Mouse (Mus musculus) intestine, postnatal 0 days (tissue): Measurements from ENCODE around the gene Adamts7. TPM values are rescaled to one million over a fixed set of nuclear protein-coding genes. Genes with fewer than 3 reads are reported as not detected.
A peak's percentile ranks its signal among the peaks of the same experiment; 100 is the strongest.

Experiments
- ATAC-seq: fragments of 200-750 bp; cut with Nextera tagmentation; 2 replicates; pipeline ENCODE4 v1.8.0; 2017; ENCODE audit warnings: mild to moderate bottlenecking, moderate TSS enrichment, moderate library complexity
- H3K27ac ChIP-seq: fragments of 300-500 bp; sonication (generic); 2 replicates; pipeline ENCODE4 v1.5.1; 2014; ENCODE audit warnings: mild to moderate bottlenecking, low read depth, low read length, moderate library complexity
- H3K27me3 ChIP-seq: fragments of 300-500 bp; sonication (generic); replicated peaks from 2 replicates; pipeline ENCODE4 v1.6.1; 2014; ENCODE audit warnings: low read length, mixed read lengths; ENCODE audit not compliant: control insufficient read depth, insufficient read depth
- H3K36me3 ChIP-seq: fragments of 300-500 bp; sonication (generic); 2 replicates; pipeline ENCODE4 v1.6.1; 2014; ENCODE audit warnings: mild to moderate bottlenecking, moderate library complexity; ENCODE audit not compliant: control insufficient read depth, insufficient read depth
- H3K4me1 ChIP-seq: fragments of 300-500 bp; sonication (generic); replicated peaks from 2 replicates; pipeline ENCODE4 v1.6.1; 2014; ENCODE audit warnings: antibody characterized with exemption, low read length, mixed read lengths; ENCODE audit not compliant: control insufficient read depth, insufficient read depth
- H3K4me2 ChIP-seq: fragments of 300-500 bp; sonication (generic); replicated peaks from 2 replicates; pipeline ENCODE4 v1.6.1; 2014; ENCODE audit warnings: low read depth, mild to moderate bottlenecking, moderate library complexity
- H3K4me3 ChIP-seq: fragments of 300-500 bp; sonication (generic); 2 replicates; pipeline ENCODE4 v1.5.1; 2014; ENCODE audit warnings: low read depth, low read length
- H3K9ac ChIP-seq: fragments of 300-500 bp; sonication (generic); 2 replicates; pipeline ENCODE4 v1.6.1; 2014; ENCODE audit warnings: mild to moderate bottlenecking, low read depth, low read length
- H3K9me3 ChIP-seq: fragments of 300-500 bp; sonication (generic); 2 replicates; pipeline ENCODE4 v1.6.1; 2016; ENCODE audit warnings: mixed run types; ENCODE audit not compliant: control insufficient read depth
- CTCF ChIP-seq: sonication (generic); IDR thresholded peaks from 2 replicates; pipeline ENCODE4 v1.5.1; 2016; ENCODE audit warnings: low read depth, mild to moderate bottlenecking, control low read depth, antibody characterized with exemption, moderate library complexity
- WGBS: fragments of 180-500 bp; shearing (Covaris S2); extraction: QIAGEN DNeasy Blood & Tissue Kit; methylation state at CpG from one replicate; pipeline ENCODE4 v1.1.7; 2014; 5-methylcytosine and 5-hydroxymethylcytosine counted together
- polyA plus RNA-seq: library from polyadenylated mRNA; unstranded; fragments of >200 nt; fragmentation: Nextera tagmentation; extraction: Ambion mirVana; gene quantifications from 2 replicates; pipeline ENCODE4 v1.2.1, GENCODE M21; 2015

The Adamts7 gene
- polyA plus RNA-seq, 1 experiment from 2014 or later: 2.5 TPM

DNA sequence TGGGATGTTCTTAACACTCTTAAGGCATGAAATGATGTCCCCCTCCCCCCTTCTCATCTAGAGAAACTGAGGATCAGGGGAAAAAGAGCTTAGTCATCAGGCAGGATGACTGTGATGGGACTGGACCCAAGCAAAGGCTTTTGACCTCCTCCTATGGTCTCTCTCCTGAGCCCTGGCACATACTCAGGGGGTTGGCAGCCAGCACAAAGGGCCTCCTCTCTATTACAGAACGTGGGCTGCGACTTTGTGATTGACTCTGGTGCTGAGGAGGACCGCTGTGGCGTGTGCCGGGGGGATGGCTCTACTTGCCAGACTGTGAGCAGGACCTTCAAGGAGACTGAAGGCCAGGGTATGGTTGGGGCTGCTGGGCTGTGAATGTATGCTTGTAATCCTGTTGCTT lies 26.5 kb downstream of the Adamts7 start:
- Histone ChIP-seq H3K36me3 (no peaks in the 10 kb centered on the region; the same call in 1 of the 2 replicates), H3K9ac (no peak overlapping the region), H3K9me3 (no peaks in the 10 kb centered on the region), H3K4me2 (no peak overlapping the region), H3K4me3 (no peak overlapping the region), H3K4me1 (0 out of 2 replicates have a peak, but pooled peaks cover 3% of the 10 kb centered on the region), H3K27ac (no peak overlapping the region), H3K27me3 (no peaks in the 10 kb centered on the region)
- no peak for TF ChIP-seq CTCF
- ATAC-seq: no peak
- WGBS: 85% methylated on average over 5 of the region's 5 CpGs

DNA sequence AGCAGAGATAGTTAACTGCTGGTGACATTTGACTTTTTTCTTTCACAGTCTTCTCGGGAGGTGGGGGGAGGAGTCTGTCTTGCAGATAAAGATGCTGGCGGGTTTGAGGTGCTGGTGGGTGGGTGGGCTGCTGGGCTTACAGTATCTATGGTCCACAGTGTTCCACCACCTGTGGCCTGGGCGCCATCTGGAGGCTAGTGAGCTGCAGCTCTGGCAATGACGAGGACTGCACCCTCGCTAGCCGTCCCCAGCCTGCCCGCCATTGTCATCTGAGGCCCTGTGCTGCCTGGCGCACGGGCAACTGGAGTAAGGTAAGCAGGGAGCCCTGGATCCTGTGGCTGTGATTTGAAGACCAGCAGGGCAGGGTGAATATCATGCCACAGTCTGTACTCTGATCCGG lies 32.1 kb downstream of the Adamts7 start:
- Histone ChIP-seq H3K27me3 (no peaks in the 10 kb centered on the region), H3K4me3 (no peak overlapping the region), H3K36me3 (no peaks in the 10 kb centered on the region; the same call in 1 of the 2 replicates), H3K27ac (no peak overlapping the region), H3K4me1 (no peaks in the 10 kb centered on the region), H3K9me3 (no peaks in the 10 kb centered on the region), H3K9ac (no peak overlapping the region), H3K4me2 (no peak overlapping the region)
- no peak for ATAC-seq
- 83% methylated on average over 10 of the region's 10 CpGs for WGBS
- peak; percentile 41 for TF ChIP-seq CTCF

- Histone ChIP-seq H3K9me3 (no peaks in the 10 kb centered on the region), H3K36me3 (peaks cover 5% of the 10 kb centered on the region; the same call in 1 of the 2 replicates), H3K4me3 (no peak overlapping the region), H3K4me1 (no peaks in the 10 kb centered on the region), H3K9ac (no peak overlapping the region), H3K27me3 (no peaks in the 10 kb centered on the region), H3K27ac (no peak overlapping the region), H3K4me2 (no peak overlapping the region)
- peak; percentile 68 for ATAC-seq
- 55% methylated on average over 7 of the region's 7 CpGs for WGBS
- TF ChIP-seq CTCF: no peak
Measured at GRCm38 (mm10) chr9:90196262-90196661, 33.4 kb downstream of the Adamts7 start.

DNA sequence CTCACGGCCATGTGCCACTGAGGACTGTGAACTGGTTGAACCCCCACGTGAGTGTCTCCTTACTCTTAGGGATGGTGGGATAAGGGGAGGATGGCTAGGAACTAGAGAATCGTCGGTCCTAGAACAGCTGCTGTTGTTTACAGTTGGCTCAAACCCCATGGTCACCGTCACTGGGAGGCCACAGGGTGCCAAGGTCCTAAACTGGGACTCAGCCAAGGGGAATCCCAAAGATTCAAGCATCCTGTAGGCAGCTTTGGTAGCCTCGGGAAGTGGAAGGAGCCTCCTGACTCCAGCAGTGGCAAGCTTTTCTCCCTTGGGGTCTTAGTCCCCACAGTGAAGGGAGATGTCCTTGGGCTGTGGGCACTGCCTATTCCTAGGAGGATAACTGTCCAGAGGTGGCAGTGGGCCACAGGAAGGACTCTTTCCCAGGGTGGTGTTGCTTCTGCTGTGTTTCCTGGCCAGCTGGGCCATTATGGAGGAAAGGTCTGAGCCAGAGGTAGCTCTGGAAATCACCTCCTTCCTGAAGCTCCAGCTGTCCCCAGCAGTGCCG lies 34.3 kb downstream of the Adamts7 start:
- Histone ChIP-seq H3K9ac (no peak overlapping the region), H3K4me1 (no peaks in the 10 kb centered on the region), H3K27me3 (no peaks in the 10 kb centered on the region), H3K9me3 (no peaks in the 10 kb centered on the region), H3K4me3 (no peak overlapping the region), H3K4me2 (no peak overlapping the region), H3K36me3 (peaks cover 5% of the 10 kb centered on the region; the same call in 1 of the 2 replicates), H3K27ac (no peak overlapping the region)
- TF ChIP-seq CTCF: no peak
- 45% methylated on average over 7 of the region's 7 CpGs for WGBS
- ATAC-seq: no peak

- 77% methylated on average over 7 of the region's 7 CpGs for WGBS
- no peak overlapping the region for H3K27ac ChIP-seq
Measured at GRCm38 (mm10) chr9:90197866-90198383, 35.1 kb downstream of the Adamts7 start.

GRCm38 (mm10) chr9:90198531-90199449 lies 35.9 kb downstream of the Adamts7 start:
- H3K27me3 ChIP-seq: no peaks in the 10 kb centered on the region
- H3K4me1 ChIP-seq: no peaks in the 10 kb centered on the region
- no peak overlapping the region for H3K27ac ChIP-seq
- H3K36me3 ChIP-seq: peaks cover 12% of the 10 kb centered on the region
- H3K4me3 ChIP-seq: no peak overlapping the region
- H3K9me3 ChIP-seq: no peaks in the 10 kb centered on the region
- 55% methylated on average over 10 of the region's 10 CpGs for WGBS
- no peak overlapping the region for H3K9ac ChIP-seq
- H3K4me2 ChIP-seq: no peak overlapping the region
- peak; percentile 11; the same call in 1 of the 2 replicates for ATAC-seq
- no peak for TF ChIP-seq CTCF

More at GRCm38 (mm10) chr9:90197866-90198383, 35.1 kb downstream of the Adamts7 start:
- no peaks in the 10 kb centered on the region for H3K9me3 ChIP-seq
- ATAC-seq: no peak
- no peak for TF ChIP-seq CTCF
- H3K27me3 ChIP-seq: no peaks in the 10 kb centered on the region
- H3K4me2 ChIP-seq: no peak overlapping the region
- no peaks in the 10 kb centered on the region for H3K4me1 ChIP-seq
- peaks cover 5% of the 10 kb centered on the region; the same call in 1 of the 2 replicates for H3K36me3 ChIP-seq
- H3K9ac ChIP-seq: no peak overlapping the region
- no peak overlapping the region for H3K4me3 ChIP-seq
